Mouse (Mus musculus) erythroblast, embryonic 14.5 days (primary cell): ENCODE results near the gene 1700037H04Rik.

ENCODE experiments used
- GATA1 ChIP-seq: IDR thresholded peaks from 2 replicates; pipeline ENCODE4 v1.6.1; 2012; ENCODE audit warnings: low read length, inconsistent platforms, mixed read lengths
- TAL1 ChIP-seq: IDR thresholded peaks from 3 replicates; pipeline ENCODE4 v1.6.1; 2012; ENCODE audit warnings: low read length, inconsistent platforms, mixed read lengths

- TF ChIP-seq TAL1 (no peak), GATA1 (no peak)
These were observed 12.9 kb downstream of the 1700037H04Rik start for GRCm38 (mm10) chr2:131147043-131147365.
